Mouse (Mus musculus): ENCODE measurements around the gene Cux2.

- TF ChIP-seq CTCF (IDR thresholded peaks at IDR 0.05; ENCODE audit: low read depth, low read length), result no peak
- no peak for TF ChIP-seq POLR2A (IDR thresholded peaks at IDR 0.05; ENCODE audit: borderline replicate concordance, low read depth, low read length)
Observed at GRCm38 (mm10) chr5:121861964-121862363, 187.9 kb downstream of the Cux2 start.

All from bone marrow macrophage, adult 2 months (primary cell).